Mouse (Mus musculus): ENCODE data around the gene Col8a2. TPM values are rescaled to one million over a fixed set of nuclear protein-coding genes. Genes with fewer than 3 reads are reported as not detected.

The Col8a2 gene
- total RNA-seq (2022): 1 to 10 TPM; 3.5 to 4.6 (median 4.0) TPM

- DNase-seq: no peak
These were observed at the start of gene Col8a2 for GRCm38 (mm10) chr4:126286492-126286891. Gene Col8a2 (plus strand): TSS chr4:126286793.

DNA sequence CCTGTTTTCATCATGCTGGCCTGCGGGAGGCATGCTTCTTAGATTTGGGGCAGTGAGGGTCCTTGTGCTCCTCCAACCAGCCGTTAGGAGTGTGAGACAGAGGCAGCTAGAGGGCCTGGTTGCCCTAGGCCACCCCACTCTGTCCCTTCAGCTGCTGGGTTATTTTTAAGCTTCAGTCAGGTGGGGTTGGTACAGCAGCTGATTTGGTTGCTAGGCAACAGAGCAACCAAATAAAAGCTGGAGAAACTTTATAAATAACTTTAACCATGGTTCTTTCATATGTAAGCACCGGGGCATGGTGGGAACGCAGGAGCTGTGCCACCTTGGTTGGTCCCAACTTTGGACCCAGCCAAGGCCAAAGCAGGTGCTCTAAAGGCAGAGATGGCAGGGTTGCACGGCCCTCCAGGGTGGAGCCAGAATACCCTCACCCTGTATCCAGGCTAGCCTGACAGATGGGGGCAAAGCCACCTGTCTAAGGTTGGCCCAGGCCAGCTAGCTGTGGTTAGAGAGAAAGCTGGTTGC lies 48.8 kb upstream of the Col8a2 start:
- no peak for DNase-seq

DNA sequence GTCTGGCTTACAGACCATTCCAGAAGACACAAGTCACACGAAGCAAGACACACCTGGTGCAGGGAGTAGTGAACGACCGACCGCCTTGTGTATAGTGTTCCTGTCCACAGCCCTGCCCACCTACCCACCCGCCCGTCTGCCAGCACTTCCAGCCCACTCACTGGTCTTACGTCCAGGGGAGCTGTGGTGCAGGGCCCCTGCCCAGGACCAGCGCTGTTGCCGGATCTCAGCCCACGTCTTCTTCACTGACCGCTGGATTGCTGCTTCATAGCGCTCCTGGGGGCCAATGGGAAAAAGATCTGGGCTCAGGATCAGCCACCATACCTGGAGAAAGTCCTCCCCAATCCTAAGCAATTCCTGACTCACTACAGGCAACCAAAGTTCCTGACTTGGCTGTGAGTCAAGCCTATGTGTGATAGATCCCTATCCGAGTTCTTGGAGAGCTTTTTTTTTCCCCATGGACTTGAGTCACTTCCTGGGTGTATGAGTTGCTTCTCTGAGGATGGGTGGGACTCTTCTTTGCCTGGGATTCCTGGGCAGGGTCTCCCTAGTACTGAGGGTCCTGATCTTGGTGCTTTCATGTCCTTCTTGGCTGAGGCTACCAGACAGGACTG lies 46.6 kb upstream of the Col8a2 start:
- no peak for DNase-seq

DNA sequence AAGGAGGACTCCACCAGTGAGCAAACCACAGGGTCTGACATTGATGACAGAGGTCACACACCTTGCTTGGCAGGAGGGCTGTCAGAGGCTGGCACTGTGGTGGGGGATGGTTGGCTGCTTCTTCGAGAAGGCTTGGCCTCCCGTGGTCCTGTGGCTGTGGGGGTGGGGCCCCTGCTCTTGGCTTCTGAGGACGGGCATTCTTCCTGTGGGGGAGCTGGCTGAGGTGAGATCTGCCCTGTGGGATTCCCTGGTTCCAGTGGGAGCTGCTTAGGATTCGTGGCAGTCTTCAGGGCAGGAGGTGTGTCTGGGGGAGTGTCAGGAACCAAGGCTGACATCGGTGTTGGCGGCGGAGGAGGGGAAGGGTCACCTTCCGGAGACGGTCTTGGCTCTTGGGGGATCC lies 44.6 kb upstream of the Col8a2 start:
- DNase-seq: no peak

DNA sequence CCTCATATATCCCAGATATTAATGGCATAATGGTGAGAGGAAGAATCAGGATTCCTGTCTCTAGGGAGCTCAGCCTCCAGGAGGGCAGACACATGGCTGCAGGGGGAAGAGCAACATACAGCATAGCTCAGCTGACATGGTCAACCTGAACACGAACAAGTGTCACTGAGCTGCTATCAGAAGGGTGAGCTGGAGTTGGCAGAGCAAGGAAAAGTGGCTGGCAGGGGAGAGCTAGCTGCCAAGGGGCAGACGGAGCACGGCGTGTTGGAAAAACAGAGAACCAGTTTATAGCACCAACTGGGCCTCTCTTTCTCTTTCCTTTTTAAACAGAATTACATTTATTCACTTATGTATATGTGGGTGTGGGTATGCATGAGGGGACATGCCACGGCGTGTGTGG lies 44.1 kb upstream of the Col8a2 start:
- no peak for DNase-seq

DNA sequence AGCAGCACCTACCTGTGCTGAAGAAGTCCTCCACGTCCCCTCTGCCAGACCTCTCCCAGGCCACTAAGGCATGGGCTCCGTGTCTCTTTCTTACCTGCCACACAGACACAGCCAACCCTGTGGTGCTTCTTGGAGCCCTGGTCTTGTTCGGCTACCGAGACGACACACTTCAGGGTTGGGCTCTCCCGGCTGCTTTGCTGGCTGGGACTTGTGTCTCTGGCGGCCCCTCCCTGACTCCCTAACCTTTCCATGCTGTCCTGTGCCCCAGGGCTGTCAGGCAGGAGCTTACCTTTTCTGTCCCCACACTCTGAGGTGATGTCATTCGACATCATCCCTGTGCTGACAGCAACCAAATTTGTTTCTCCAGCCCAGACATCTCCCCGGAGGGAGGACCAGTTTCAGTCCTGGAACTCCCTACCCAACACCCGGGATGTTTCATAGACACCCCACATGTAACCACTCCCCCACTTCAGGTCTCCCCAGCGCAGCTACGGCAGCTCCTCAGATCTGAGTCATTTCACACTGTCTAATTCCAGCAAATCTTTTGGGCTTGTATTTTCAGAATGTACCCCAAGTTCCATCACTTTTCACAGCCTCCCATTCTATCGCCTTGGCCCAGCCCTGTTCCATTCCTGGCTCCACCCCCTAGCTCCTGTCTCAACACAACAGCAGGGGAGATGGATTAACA lies 40.2 kb upstream of the Col8a2 start:
- DNase-seq: no peak

GRCm38 (mm10) chr4:126248261-126248868 lies 38.2 kb upstream of the Col8a2 start:
- no peak for DNase-seq

GRCm38 (mm10) chr4:126250659-126251058 lies 35.9 kb upstream of the Col8a2 start:
- no peak for DNase-seq

- DNase-seq: no peak
These were observed 34.8 kb upstream of the Col8a2 start for GRCm38 (mm10) chr4:126251655-126252254.

DNA sequence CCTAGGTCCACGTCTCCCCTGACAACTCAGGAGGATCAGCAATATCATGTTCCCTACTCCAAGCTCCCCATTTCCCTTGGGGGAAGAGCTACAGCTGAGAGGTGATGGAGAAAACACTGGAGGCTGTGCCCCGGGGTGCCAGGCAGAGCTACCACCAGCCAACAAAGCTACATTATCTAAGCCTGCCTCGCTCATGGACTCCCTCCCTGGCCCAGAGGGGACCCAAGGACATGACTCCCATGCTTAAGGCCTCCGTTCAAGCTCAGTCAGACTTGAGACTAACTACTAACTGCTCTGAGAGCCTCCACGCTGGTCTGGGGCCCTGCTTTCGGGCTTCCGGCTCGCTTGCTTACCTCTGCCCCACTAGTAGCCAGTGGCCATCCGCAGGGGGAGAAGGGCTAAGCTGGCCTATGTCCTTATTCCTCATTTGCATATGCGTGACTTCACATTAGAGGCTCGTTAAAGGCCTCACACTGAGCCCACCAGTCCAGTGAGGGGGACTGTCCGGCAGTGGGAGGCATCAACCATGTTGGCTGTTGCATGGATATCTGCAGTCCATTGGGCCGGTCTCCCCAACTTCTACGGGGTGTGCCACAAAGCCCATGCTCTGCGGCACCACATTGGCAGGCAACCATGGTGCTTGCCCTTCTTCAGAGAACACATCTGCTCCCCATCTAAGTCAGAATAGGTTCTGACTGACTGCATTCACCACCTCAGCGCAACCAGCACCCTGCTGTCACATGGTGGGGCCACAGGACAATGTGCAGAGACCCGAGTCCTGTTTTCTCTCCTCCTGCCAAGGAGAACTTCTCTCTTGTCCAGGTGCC lies 34.0 kb upstream of the Col8a2 start:
- DNase-seq: no peak

DNA sequence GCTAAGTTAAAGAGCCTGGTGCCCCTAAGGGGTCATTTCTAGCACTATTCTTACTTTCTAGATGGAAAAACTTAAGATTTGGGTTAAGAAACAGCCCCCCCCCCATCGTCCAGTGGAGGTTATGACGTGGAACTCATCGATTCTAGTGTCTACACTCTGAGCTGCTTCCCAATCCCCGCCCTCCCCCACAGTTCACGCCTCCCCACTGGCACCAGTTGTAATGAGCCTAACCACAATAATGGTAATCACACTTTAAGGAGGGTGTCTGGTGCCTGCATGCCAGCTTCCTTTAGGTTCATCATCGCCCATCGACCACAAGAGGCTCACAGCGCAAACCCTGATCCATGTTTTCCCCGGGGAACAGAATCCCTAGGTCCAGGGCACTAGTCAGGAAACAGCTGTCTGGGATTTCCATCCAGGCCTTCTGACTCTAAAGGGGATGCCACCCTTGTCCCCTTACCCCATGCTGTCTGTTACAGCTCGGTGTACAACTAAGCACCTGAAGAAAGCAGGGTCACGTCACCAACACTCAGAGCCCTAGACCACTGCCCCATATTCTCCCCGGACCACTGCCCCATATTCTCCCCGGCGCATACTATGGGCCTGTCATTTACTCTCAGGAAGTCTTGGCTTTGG lies 32.8 kb upstream of the Col8a2 start:
- no peak for DNase-seq

DNA sequence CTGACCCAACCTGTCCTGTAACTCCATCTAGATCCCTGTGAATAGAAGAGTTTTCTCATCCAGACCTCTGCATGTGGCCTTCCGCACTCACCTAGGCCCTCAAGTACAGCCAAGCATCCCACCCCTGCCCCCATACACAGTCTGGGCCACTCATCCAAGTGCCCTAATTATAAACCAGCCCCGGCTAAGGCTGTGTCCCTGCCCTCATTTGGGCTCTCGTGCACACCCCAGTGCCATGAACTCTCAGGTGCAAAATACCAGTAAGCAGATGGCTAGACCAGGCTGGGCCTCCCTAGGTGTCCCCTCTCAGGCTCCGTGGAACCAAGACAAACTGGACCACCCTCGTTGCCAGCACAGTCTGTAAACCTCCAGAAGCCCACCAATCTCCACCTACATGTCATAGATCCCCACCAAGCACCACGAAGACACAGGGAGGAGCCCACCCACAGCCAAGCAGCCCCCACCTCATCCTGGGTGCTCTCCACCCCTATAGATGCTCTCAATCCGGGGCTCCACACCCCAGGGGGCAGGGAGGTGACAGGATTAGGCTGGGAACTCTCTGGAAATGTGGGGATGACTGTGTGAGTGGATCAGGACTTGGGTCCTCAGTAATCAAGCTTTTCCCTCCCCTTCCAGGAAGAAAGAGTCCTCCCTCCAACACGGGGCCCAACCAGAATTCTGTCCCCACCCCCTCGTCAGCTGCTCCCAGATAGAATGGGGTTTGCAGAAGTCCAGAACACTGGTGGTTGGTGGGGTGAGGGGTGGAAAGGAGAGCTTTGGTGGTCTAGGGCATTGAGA lies 32.1 kb upstream of the Col8a2 start:
- DNase-seq: no peak

GRCm38 (mm10) chr4:126255113-126256001 lies 31.2 kb upstream of the Col8a2 start:
- DNase-seq: no peak

DNA sequence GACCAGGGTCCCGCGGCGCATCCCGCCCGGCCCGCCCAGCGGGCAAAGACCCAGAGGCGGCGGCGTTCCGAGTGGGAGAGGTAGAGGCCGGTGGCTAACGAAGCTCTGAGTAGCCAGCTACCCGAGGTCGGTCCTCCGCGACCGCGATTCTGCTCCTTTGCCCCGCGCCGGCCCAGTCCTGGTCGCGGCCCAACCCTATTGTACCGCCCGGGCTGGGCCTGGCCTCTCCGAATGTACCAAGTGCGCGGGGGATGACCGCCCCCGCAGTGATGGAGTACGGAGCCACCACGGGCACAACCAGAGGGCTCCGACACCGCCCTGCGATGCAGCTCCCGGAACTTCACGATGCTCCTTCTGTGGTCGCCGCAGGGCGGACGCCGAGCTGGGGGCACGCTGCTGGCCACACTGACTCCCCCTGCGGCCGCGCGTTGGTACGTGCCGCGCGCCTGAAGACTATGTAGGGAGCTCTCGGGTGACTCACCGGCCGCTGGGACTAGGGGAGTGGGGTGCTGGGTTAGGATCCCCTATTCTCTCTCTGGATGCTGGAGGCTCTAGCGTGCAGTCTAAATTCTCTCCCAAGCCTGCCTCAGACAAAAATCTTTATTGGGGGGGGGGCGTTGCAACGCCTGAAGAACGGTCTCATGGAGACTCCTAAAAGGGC lies 30.3 kb upstream of the Col8a2 start, which contains the start of gene Map7d1:
TSS of gene Map7d1 (minus strand) at position 213 of the 661 bp plus-strand sequence.
- DNase-seq: peak; percentile 81

DNA sequence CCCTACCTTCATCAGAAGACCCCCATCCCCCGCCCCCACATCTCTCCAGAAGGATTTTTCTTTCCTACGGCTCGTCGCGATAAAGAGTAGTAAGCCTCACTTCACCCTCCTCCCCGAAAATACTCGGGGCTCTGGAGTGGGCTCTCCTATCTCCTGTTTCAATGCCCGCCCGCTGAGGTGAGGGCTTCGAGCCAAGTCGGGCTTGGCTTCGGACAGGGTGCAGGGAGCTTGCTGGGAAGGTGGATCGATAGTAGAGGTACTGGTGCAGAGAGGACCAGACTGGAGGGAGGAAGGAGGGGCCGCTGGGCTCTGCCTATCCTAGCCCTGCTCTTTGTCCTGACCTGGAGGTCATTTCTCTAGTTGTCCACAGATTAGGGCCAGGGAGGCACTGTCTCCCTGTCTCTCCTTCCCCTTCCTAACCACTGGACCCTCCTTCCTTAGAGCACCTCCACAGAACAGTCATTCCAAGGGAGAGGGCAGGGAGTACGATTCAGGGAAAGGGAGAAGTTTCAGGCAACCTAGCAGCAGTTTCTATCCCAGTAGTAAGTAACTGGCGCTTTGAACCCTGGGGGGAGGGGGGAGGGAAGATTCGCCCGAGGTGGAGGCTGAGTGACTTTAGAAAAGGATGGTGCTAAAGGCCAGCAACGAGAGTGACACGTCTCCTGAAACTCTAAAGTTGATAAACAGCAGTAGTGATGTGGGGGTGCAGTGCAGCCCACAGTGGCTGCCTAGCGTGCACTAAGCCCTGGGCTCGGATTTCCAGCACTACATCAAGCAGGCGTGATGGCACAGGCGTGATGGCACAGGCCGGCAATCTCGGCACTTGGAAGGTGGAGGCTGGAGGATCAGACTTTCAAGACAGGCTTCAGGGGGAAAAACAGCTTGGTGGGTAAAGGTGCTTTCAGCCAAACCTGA lies 29.4 kb upstream of the Col8a2 start:
- DNase-seq: no peak

DNA sequence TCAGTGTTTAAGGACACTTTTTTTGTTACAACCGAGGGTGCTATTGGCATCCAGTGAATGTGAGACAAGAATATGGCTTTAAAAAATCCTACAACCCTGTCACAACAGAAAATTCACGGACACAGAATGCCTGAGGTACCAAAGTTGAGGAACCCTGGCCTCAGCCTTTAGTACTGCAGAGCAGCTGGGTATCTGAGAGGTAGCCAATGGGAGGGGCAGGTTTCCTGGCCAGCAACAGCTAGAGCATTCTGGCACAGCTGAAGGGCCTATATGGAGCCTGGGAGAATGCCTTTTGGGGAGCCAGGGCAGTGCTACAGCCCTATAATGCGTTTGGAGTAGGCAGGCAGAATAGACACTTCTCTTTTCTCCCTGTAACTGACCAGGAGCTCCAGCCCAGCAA lies 27.5 kb upstream of the Col8a2 start:
- no peak for DNase-seq

DNA sequence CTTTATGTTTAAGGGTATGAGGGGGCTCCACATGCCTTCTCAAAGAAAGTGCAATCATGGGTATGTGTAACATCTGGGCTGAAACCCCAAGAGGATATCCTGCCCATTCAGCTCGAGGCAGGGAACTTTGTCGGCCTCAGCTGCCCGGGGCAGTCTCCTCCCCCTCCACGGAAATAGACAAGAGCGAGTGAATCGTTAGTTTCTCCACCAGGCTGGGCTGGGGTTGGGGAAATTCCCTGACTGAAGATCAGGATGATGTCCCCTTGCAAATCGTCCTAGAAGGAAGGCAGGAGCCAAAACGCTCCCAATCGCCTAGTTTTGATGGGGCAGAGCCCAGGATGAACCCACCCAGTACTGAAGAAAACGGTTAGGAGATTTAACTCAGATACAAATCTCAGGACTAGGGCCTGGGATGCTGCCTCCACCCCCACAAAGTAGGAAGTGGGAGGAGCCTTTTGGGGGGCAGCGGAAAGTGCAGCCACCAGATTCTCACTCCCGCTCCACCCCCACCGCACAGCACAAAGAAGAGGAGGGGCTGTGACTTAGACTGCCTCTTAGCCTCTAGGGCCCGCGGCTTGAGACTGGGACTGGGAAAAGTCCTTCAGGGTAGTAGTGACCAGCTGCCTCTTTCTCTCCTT lies 27.0 kb upstream of the Col8a2 start:
- peak; percentile 69 for DNase-seq
